Mouse (Mus musculus): ENCODE data around the gene 9130409I23Rik.

- TF ChIP-seq CTCF (IDR thresholded peaks at IDR 0.05; ENCODE audit: borderline replicate concordance, insufficient read depth, low read depth, low read length), result no peak
- TF ChIP-seq POLR2A (IDR thresholded peaks at IDR 0.05; ENCODE audit: borderline replicate concordance, insufficient read depth, low read length), result peak; percentile 18; the same call in 1 of the 2 replicates
Measured at GRCm38 (mm10) chr1:181016532-181017131, 34.4 kb upstream of the 9130409I23Rik start.
